Mouse (Mus musculus): ENCODE measurements at regions not wholly inside any gene's neighbourhood (a gene's known extent, or its start where the extent isn't known, plus 50 kb on each side); places are given as distances from the start of the nearest gene placed in this dataset.

DNA sequence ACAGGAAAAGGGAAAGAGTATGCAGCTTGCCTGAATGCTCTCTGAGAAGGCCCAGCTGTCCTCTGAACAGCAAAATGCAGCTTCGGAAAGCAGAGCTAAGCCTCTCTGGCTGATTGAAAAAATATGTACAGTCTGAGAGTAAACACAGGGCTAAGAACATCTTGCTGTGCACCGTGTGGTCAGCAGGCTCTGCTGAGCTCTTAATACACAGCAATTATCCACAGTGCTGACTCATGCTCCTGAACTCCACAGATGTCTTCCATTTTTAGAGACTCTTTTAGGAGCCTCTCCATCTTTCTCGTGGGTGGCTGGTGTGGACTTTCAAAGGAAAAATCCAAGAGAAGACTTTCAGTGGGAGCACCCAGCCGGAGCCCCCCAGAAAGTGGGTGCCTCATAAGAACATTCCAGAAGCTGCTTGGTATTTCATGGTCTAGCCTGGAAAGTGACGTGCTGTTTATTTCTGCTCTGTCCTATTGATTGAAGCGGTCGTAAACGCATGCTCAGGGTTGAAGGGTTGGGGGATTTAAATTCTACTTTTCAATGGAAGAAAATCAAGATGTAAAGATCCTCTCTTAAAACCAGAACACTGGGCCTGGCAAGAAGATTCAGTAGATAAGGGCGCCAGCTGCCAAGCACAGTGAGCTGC is 209.5 kb downstream of the Mreg start:
- peak; percentile 92 for ATAC-seq (ENCODE audit: low TSS enrichment)

DNA sequence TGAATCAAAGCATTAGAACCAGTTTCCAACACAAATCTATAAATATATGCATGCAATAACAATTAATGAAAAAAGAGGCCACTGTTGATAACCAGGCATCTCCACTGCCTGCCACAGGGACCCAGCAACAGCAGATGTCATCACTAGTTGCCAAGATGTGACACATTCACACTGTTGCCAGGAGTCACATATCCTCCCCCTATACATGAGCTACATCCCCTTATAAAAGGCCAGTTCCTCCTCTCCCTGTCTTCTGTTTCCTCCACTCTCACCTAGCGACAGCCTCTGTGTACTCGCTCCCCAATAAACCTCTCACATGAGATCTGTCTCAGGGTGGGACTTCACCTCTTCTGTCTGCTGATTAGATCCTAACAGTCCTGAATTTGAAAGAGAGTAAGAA is 211.4 kb downstream of the Mreg start:
- no peak for ATAC-seq (ENCODE audit: low TSS enrichment)

DNA sequence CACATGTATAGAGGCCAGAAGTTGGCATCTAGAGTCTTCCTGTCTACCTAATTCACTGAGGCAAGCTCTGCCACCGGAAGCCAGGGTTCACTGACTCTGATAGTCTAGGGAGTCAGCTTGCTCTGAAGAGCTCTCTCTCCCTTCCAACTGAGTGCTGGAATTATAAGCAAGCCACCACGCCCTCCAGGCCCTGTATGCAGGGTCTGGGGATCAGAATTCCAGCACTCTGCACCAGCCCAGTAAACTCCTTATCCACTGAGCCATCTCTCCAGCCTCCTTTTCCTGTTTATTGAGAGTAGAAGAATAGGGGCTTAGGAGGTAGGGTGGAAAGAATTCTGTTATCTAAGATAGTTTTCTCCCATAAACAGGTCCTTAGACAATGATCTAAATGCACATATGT is 215.3 kb downstream of the Mreg start:
- no peak for ATAC-seq (ENCODE audit: low TSS enrichment)

DNA sequence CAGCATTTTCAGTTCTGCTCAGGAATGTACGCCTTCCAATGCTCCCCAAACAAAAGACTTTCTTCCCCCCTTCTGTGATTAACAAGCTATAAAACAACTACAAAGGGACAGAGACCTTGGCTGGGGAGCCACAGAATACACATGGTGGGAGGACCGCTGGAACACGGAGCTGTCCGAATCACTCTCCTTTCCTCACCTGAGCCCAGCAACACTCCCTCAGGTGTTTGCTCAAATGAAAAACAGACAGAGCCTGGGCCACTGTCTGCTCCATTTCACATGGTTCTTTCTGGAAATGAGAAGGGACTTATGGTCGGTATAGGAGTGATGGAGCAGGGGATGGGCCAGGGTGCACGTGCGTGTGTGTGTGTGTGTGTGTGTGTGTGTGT is 215.9 kb downstream of the Mreg start:
- ATAC-seq (ENCODE audit: low TSS enrichment): no peak

DNA sequence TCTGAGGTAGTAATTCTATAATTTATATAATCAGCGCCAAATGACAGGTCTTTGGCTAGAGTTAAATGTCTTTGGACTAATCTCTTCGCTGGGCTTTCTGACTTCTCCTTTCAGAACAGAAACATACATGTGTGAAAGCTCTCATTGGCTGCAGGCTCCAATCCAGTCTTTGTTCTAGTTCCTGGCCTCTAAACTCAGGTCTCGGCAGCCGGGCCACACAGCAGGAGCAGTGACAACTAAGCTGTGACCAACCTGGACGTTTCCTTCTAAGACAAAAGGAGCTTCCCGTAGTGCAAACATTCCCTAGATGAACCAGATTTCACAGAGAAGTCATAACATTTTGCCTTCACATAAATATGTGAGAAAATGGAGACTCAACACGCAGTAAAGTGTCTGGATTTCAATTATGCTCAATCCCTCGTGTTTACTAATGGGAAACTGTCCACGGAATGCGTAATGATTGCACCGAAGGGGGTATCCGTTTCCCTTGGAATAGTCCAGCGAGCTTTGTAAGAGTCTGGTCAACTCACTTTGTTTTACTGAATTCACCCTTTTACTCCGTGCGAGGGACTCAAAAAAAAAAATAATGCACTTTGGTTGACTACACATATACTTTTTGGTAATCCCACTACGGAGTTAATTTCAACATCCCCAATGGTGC is 216.4 kb downstream of the Mreg start:
- ATAC-seq (ENCODE audit: low TSS enrichment): no peak

DNA sequence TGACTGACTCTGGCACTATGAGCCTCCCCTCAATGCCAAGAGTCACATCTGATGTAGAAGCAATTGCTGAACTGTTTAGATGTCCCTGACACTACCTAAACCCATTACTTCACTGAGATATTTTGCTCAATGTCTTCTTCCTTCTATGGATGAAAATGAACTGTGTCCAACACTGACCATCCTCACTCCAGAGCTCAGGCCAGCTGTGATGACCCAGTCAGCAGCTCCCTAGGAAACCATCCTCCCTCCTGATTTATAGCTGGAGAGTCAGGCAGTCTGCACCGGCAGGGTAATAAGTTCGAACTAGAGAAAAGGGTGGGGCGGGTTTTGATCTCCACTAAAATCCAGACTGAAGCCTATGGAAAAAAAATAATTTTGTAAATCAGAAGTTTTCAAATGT is 221.2 kb downstream of the Mreg start:
- ATAC-seq (ENCODE audit: low TSS enrichment): no peak

DNA sequence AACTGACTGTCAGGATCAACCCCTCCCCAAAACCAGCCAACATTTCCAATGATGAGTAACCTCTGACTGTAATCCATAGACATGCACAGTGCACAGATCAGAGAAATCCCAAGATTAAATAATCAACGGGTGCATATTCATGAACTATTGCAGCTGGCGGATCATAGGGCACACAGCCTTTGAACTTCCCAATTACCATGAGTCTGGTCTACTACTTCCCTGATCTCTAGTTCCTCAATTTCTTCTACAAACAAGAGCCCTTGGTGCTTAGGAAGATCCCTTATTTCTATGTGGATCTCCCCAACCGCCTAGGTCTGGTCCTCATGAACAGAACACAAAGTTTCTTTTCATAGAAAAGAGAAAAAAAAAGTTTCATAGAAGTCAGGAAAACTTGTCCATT is 224.0 kb downstream of the Mreg start:
- no peak for ATAC-seq (ENCODE audit: low TSS enrichment)

DNA sequence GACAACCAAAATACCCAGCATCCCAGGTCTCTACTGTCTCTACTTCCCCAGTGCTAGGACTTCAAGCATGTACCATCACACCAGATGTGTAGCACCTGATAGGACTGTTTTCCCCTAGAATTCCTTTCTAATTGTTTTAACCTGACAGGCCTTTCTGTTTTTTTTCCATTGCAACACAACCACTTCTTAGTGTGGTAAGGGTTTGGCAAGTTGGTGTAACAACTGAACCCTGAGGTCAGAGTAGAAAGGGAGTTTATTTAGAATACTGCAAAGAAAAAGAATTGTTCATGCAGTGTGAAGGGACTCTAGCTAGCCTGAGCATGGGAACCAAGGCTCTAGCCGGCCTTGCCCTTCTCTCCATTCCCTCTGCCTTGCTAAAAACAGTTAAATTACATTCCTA is 226.1 kb downstream of the Mreg start:
- no peak for ATAC-seq (ENCODE audit: low TSS enrichment)

DNA sequence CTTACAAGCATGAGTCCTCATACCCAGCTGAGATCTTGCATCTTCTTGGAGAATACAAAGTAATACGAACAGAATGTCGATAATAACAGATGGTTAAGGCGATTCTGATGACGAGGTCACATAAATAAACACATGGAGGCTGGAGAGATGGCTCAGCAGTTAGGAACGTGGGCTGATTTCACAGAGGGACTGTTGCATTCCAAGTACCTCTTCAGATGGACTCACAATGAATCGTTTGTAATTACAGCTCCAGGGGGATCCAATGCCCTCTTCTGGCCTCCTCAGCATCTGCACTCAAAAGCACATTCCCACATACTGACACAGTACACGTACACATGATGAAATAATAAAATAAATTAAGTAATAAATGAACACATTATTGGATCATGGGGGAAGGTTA is 228.3 kb downstream of the Mreg start:
- ATAC-seq (ENCODE audit: low TSS enrichment): no peak

DNA sequence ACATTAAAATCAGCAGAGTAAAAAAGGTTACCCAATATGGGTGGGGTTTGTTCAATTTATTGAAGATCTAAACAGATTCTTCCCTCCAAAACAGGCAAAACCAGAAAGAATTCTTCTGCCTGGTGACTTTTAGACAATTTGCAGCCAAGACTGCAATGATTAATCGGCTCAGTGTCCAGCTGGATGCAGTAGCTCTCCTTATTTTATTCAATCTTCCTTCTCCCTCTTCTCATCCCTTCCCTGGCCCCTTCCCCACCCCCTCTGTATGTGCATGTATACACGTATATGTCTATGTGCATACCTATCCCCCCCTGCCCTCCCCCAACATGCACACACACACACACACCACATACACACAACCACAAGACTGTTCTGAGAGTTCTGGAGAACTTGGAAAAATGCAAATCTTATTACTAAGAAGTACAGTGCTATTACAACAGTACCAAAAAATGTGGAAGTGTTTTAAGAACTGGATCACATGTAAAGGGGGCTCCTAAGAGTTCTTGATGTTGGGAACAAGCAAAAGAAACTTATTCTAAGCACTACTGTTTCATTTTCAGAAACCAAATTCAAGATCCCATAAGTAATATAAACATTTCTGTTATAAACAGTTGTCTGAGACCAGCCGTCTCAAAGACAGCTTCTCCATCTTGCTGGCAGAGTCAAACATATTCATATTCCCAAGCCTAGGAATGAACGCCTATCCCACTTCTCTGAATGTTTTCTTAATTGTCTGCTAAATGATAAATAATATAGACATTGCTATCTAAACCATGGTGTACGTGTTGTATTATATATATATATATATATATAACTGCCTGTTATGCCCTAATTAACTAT is 229.5 kb downstream of the Mreg start:
- ATAC-seq (ENCODE audit: low TSS enrichment): no peak

DNA sequence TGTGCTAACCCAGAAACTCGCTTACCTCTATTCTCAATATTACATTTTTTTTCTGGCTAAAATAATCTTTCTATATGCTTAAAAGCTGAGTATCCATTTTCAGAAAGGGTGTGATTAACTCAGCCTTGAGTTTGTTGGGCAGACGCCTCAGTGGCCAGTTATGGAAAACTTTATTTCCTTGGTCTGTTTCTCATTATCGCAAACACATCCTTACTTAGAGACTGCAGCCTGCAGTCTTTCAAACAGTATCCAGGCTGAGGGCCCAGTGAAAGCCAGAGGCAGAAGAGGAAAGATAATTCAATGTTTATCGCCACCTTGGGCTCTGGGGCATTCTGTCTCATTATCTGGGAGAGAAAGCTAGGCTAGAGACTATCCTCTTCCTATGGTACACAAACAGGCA is 231.5 kb downstream of the Mreg start:
- no peak for ATAC-seq (ENCODE audit: low TSS enrichment)

DNA sequence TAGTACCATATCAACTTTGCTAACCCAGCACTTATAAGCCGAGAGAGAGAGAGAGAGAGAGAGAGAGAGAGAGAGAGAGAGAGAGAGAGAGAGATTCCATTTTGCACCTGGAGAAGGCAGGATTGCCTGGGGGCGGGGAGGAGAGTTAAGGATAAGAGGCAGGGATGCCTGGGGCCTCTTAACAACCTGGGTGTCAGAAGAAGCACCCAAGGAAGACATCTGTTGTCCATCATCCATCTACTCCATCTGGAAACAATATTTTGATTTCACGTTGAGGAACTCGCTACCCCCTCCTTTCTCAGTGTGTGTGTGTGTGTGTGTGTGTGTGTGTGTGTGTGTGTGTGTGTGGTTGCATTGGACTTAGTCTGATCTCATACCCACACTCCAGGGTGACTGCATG is 232.8 kb downstream of the Mreg start:
- ATAC-seq (ENCODE audit: low TSS enrichment): no peak

DNA sequence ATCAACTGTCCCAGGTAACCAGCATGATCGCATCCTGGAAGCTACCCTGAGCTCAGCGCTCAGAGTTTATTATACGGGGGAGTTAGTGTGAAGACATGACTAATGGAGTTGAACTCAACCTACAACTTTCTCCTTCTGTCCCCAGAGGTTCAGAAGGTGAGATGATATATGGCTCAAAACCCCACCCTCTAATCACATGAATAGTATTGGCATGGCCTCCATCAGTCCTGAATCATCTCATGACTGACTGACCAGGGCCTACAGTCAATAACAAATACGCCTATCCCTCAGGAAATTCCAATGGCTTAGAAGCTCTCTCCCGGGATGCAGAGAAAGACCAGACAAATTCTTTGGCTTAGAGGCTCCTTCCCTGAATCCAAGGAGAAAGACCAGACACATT is 234.7 kb downstream of the Mreg start:
- ATAC-seq (ENCODE audit: low TSS enrichment): no peak

DNA sequence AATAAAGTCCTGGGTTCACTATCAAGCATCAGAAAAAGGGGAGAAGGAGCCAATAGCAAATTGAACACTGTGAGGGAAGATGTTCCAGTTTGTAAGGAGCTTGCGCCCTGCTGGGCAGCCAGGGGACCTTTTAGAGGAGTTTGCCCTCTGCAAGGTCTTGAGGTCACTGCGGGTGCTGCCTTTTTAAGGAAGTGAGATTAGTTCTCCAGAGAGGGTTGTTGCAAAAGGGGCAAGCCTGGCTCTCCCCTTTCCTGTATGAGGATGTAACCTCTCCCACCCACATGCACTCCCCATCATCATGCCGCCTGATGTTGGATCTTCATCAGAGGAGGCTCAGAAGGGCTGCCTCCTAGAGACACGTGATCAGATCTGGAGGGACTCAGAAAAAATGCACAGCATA is 237.4 kb downstream of the Mreg start:
- no peak for ATAC-seq (ENCODE audit: low TSS enrichment)

DNA sequence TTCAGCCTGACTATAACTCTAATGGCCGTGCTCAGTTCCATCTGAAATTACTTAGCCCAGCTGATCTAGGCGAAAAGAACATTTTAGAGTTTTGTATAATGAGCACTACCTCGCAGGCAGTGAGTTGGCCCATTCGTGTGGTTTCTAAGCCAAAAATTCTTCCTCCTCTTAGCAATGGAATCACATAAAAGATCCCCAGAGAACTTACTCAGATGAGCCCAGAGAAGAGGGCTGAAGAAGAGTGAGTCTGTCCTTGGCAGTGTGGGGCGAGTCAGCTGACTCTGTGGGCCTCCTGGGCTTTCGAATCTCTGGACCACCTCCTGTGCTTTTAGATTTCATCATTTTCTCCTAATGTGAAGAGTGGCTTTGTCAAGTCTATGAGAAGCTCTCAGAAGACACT is 240.2 kb downstream of the Mreg start:
- ATAC-seq (ENCODE audit: low TSS enrichment): peak; percentile 97

DNA sequence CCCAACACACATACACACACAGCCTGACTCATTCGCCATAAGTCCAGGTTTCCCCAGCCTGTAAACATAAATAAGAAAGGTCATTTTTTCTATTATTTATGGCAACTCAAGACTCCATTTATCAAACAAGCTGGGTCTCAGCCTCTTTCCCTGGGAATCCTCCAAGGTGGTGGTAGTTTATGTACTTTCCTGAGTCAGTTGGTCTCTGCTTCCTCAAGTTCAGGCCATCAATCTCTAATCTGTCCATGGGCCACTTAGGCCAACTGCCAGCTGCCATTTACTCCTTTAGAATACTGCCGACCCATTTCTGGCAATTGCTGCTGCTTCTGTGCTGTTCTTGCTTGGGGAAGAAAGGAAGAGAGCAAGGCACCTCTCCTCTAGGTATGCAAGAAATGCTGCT is 241.3 kb downstream of the Mreg start:
- ATAC-seq (ENCODE audit: low TSS enrichment): no peak

DNA sequence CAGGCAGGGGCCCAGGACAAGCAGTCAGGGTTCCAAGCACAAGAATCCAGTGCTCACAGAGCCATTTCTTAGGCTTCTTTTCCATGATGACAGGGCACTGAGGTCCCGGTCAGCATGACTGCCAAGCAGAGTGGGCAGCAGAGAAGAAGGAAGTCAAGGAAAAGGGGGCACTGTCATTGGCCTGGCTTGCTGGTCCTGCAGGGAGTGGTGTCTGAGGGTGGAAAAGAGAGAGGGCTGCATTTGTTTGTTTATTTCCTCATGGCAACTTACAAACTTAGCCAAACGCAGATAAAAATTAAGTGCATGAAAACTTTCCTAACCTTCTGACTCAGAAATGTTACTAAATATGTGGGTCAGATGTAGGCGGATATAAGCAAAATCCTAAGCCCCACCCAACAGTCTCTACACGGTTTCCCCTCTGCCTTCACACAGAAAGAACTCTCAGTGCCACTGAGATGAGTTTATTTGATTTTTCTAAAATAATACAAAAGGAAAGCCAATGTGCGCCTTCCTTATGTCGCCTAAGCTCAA is 244.5 kb downstream of the Mreg start:
- ATAC-seq (ENCODE audit: low TSS enrichment): no peak

DNA sequence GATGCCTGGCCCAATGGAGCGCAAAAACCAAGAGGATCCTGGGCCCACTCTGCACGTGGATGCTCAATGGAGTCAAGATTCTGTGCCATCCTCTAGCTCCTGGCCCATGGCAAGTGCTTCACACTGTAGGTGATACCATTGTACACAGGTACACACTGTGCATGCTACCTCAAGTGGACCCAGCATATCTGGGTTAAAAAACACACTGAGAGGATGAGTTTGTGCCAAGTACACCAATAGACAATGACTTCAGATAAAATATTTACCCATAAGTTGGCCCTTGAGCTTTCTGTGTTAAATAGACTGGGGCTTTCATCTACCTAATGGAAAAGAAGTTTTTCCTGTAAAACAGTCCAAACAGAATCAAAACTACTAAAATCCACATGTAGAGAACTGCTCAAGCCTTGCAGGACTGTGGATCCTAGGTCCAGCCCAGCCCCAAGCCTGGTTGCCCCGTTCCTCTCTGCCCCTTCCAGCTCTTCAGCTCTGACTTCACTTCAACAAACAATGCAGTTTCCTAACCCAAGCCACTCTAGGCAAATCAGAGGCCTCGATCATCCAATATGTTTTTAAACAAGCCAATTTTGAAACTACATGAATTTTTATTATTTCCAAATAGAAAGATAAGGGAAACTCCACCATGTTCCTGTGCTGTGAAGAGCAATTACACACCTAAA is 247.5 kb downstream of the Mreg start:
- no peak for ATAC-seq (ENCODE audit: low TSS enrichment)

DNA sequence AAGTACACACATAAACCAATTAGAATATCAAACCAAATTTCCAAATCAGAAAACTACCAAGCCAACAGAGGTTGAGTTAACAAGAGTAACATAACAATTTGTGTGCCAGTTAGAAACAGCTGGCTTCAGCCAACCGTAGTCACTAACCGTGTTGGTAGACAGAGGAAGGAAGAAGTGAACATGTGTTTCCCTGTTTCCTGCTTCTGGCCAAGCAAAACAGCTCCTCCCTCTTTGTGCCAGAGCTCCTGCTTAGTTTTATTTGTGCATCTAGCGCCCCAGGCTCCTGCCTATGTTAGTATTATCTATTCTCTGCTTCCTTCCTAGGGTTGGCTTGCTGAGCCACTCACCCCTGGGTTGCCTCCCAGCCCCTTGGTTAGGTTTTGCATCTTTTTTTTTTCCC is 255.2 kb downstream of the Mreg start:
- ATAC-seq (ENCODE audit: low TSS enrichment): no peak

DNA sequence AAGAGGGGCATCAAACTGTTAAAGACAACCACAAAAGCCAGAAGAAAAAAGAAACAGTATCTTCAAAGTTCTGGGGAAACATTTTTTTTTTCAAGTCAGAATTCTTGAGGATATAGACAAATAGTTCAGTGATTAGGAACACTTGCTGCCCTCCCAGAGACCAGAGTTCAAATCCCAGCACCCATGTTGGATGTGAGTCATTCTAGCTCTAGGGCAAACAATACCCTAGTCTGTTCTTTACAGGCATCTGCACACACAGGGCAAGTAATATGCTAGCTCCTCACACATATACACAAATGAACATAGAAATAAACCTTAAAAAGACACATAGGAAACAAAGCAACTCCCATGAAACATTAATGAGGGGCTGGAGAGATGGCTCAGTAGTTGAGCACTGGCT is 256.8 kb downstream of the Mreg start:
- no peak for ATAC-seq (ENCODE audit: low TSS enrichment)

DNA sequence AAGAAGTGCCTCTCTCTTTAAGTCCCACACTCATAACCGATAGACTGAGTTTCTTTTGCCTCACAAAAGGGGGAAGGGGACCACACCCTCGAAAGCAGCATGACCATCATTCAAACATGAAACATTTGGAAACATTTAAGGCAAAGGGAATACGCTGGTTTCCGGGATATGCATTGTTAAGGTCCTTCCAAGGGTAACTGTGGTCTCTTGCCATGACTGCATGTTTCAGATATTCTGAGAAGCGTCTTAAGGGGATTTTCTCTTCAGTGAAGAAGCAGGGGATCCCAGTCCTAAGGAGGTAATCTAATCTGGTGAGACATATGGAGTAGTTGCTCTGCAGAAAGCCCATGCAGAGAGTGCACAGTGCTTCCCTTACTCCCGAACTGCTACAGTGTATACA is 258.8 kb downstream of the Mreg start:
- no peak for ATAC-seq (ENCODE audit: low TSS enrichment)

DNA sequence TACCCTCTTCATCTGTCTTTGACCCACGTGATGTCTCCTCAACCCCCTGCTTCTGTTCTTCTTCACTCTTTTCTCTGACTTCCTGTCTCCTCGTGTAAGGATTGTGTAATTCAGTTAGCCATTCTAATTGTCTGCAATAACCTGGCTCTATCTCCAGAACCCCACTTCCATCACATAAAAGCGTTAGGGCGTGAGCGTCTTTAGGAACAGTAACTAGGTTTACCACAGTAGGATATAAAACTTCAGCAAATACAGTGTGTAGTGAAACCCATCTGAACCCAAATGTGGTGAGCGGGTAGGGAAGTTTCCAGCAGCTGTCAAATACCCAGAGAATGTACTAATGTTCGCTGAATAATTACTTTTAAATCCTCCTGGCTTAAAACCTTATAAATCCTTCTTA is 262.6 kb downstream of the Mreg start:
- no peak for ATAC-seq (ENCODE audit: low TSS enrichment)
